Mouse (Mus musculus) kidney, postnatal 36 days (tissue): Measurements from ENCODE around the gene Pla2g4f.

ENCODE experiments used
- DNase-seq, 2 experiments: peaks; one replicate each; pipeline ENCODE4 v3.0.0; 2021 to 2022; ENCODE audit warnings: mixed read lengths in 2 of 2

Pla2g4f gene

GRCm38 (mm10) chr2:120313976-120314375, at the start of gene Pla2g4f:
TSS of gene Pla2g4f (minus strand) at chr2:120314165.
- DNase-seq: no peak

DNA sequence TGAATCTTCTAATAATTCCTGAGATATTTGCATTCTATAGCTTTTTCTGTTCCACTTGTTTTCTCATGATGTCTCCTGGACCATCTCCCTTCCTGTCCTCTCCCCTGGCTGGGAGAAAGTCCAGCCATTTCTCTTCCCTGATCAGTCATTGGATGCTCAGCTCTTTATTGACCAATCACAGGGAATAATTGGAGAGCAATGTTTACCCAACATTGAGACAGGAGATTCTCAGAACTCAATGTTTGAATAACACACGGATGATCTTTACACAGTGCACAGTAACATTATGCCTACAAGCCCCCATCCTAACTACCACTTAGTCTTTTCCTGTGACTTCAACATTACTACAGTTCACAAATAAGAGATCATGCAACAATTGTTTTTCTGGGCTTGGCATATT, 46.5 kb upstream of the Pla2g4f start:
- no peak for DNase-seq

DNA sequence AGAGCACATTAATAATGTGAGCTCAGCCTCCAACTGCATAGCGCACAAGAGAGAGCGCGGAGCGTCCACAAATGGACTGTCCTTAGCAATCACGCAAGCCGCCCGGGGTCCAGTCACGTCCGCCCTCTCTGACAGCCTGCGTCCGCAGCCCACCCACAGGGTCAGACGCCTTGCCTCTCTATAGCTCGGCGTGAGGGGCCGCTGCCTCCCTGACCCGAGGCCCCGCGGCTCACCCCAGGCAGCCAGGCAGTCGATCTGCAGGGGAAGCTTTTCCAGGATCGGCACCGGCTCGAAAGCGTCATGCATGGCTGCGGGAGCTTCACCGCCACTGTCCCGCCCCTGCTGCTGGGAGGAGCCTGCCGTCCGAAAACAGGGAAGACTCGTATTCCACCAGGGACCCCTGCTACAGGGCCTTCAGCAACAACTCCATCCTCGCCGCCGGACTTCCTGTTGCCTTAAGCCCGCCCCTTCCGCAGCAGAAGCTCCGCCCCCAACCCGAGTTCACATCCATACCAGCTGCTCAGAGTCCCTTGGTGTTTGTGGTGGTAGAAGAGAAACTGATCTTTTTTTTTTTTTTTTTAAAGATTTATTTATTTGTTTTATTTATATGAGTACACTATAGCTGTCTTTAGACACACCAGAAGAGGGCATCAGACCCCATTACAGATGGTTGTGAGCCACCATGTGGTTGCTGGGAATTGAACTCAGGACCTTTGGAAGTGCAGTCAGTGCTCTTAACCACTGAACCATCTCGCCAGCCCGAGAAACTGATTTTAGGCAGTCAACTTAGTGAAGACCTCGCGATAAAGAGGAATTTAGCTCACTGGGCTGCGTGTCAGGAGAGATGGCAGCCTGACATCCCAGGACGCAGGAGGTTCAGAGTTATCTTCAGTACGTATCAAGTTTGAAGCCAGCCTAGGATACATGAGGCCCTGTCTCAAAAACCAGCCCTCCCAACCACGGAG, 39.0 kb upstream of the Pla2g4f start, which contains the start of gene Vps39:
Gene Vps39 (minus strand): TSS at position 456 of the 965 bp plus-strand sequence.
- DNase-seq: peak; percentile 93 to 95

GRCm38 (mm10) chr2:120351321-120351720, 37.4 kb upstream of the Pla2g4f start:
- DNase-seq: no peak

DNA sequence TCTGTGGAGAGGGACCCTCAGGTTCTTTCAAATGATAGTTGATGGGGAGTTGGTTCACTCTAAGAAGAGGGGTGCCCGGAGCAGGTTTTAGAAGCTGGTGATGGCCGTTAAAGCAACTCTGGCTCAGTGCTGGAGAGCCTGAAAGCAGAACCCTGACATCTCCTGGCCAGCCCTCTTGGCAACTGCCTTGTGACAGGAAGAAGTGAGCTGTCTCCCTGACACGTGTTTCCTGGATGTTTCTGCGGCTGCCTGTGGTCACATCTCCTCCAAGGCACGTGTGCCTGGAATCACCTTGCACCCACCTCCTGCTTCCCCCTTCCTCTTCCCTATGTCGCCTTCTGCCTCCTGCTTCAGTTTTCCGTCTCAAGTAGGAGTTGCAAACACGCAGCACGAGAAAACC, 34.2 kb upstream of the Pla2g4f start:
- DNase-seq: peak; percentile 42 to 64

GRCm38 (mm10) chr2:120341741-120342140, 27.8 kb upstream of the Pla2g4f start:
- DNase-seq: no peak

DNA sequence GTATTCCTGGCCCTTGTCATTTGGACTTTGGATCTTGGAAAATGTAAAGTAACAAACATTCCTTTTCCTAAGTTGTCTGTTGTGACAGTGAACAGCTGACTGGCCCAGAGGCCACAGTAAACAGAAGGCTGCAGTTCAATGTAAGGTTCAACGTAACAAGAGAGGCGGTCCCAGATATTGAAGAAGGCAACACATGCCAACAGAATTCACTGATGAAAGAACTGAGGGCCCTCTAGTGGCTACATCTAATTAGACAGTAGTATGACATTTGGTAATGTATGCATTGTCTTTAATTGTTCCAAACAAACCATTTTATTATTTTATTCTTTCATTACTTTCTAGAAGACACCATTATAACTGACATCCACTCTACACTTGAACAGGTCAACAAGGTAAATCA, 23.9 kb upstream of the Pla2g4f start:
- DNase-seq: no peak

GRCm38 (mm10) chr2:120331575-120331974, 17.6 kb upstream of the Pla2g4f start:
- DNase-seq: no peak

DNA sequence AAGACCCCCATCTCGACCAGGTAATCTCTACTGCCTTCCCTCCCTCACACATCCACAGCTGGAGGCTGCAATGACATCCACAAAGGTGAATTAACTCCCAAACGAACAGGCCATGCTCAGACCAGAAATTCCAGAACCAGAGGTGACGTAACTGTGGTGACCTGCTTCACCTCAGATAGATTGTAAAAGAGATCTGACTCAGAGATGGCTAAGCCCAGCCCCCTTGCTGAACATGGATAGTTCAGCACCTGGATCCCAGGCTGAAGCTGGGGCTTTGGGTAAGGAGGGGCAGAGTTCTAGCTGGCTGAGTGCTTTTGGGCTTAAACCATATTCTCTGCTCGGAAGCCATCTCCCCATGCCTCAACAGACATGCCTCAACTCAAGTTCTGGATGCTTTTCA, 1.1 kb upstream of the Pla2g4f start:
- DNase-seq: no peak

DNA sequence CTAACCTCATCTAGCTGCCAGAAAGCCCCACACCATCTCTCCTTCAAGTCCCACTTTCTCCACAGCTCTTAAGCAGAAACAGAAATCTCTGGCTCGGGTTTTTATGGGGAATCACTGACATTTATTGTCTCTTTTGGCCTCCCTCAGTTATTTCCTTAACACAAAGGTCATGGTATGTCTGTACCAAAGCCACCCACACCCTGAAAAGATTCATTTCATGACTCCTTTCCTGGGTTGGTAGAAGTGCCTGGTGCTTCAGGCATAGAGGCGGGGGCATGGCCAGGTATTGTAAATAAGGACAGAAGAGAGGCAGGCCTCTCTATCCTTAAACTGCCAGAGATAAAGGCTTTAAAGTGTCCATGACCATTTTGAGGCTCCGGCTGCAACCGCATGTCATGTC, 522 bp upstream of the Pla2g4f start:
- DNase-seq: no peak

DNA sequence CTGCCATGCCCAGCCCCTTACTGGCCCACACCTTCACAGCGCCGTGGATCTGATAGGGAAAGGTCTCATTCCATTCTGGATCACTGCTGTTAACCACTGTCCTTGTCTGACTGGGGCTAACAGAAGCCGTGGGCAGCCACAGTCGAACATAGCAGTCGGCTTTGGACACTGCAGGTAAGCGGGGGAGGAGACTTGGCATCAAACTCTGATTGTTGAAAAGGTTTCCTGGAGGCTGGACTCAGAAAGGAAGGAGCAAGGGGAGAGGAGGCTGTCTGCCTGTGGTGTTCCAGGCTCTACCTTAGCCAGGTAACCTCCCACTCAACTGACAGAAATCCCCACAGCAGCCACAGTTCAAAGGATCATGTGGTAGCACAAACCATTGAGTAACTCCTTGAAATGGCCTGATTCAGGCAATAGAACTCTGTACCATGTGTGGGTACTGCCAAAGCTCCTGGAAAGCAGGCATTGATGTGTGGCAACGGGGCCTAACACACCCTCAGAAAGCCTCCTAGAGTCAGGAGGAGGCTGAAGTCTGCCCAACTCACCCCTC, 1.6 kb downstream of the Pla2g4f start:
- DNase-seq: peak in 1 of 2 experiments; percentile 5

- no peak for DNase-seq
Observed at GRCm38 (mm10) chr2:120304113-120304512, 9.9 kb downstream of the Pla2g4f start.

DNA sequence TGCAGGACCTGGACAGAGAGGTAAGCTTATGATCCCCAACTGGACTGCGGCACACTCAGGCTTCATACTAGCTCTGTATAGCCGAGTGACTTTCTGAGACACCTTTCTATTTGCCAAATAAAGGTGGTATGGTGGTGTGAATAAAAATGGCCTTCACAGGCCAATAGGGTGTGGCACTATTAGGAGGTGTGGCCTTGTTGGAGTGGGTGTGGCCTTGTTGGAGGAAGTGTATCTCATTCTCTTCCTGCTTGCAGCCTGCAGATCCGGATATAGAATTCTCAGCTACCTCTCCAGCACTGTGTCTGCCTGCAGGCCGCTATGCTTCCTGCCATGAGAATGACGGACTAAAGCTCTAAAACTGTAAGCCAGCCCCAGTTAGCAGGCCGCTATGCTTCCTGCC, 12.9 kb downstream of the Pla2g4f start:
- no peak for DNase-seq

DNA sequence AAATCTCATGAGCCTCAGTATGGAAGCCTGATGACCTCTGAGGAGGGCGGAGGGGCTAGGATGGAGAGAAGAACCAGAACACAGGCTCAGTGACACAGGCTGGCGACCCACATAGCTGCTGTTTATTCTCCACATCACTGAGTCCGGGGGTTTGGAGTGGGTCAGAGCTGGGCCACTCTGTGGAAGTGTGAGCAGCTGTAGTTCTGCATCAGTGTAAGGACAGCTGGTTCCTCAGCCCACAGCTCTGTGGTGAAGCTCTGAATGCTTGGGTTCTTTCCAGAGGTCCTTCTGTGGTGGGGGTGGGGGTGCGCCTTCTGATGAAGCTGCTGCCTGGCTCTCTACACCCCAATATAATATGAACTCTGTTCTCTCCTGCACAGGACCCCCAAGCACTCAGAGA, 14.1 kb downstream of the Pla2g4f start:
- DNase-seq: no peak

DNA sequence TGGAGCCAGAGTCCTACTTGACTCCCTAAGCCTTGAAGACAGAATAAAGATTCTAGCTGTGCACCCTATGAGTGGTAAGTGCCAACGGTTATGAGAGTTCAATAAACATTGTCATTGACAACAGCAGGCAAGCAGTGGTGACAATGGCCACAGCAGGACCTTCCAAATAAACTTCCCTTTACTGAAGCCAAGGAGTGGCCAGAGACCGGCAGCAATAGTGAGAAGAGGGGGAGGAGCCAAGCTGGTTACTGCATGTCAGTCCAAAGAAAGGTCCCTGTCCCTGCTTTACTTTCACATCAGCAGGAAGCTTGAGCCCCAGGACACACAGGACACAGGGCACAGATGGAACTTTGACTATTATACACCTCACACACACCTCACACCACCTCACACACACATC, 17.8 kb downstream of the Pla2g4f start:
- no peak for DNase-seq

- no peak for DNase-seq
Observed at GRCm38 (mm10) chr2:120291471-120292078, 22.4 kb downstream of the Pla2g4f start.

DNA sequence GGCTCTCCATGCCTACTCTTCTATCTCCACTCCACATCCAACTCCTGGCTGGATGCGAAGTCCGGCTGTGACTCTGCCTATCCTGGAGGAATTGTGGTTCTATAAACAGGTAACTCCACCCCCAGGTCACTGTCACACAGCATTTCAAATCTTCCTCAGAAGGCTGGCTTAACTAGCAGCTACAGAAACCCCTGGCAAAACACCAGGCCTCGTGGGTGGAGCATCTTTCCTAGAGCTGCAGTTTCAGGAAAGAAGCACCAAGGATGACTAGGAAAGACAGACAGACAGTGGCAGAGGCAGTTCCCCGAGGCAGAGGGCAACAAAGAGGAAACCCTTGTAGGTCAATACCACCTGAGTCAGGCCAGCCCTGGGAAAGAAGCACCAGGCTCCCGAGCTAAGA, 25.0 kb downstream of the Pla2g4f start, which contains the start of gene Pla2g4d:
Gene Pla2g4d (minus strand): TSS at position 203 of the 400 bp plus-strand sequence.
- DNase-seq: no peak

GRCm38 (mm10) chr2:120288401-120288800, 25.6 kb downstream of the Pla2g4f start:
- no peak for DNase-seq

DNA sequence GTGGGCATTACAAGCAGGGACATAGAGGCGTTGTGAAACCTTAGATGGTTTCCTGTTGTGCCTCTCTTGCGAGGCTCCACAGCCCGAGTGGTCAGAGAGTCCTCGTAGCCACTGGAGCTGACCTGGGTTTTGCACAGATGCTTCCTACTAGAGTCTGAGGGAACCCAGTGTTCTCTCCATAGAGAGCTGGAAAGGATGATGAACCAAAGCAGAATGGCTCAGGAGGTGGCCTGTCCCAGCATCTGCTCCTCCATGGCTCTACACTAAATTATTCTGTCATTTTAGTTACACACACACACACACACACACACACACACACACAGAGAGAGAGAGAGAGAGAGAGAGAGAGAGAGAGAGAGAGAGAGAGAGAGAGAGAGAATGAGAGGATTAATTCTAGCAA, 28.3 kb downstream of the Pla2g4f start:
- no peak for DNase-seq

- no peak for DNase-seq
Observed at GRCm38 (mm10) chr2:120284705-120285104, 29.3 kb downstream of the Pla2g4f start.

GRCm38 (mm10) chr2:120284094-120284493, 29.9 kb downstream of the Pla2g4f start:
- DNase-seq: no peak

DNA sequence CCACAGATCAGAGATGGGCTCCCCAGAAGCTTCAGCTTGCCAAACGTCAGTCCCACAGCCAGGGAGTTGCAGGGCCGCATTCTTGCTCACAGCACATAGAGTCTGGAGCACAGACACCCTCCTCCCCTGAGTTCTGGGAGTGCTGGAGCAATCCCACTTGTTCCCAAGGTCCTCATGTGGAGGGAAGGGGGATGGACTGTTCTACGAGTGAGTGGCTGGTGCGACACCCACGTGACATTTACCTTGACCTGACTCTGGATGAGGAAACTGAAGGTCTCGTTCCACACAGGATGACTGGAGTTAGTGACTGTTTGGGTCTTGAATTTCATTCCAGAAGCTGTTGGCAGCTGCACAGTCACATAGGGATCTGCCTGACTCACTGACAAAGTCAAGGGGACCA, 30.4 kb downstream of the Pla2g4f start:
- no peak for DNase-seq

DNA sequence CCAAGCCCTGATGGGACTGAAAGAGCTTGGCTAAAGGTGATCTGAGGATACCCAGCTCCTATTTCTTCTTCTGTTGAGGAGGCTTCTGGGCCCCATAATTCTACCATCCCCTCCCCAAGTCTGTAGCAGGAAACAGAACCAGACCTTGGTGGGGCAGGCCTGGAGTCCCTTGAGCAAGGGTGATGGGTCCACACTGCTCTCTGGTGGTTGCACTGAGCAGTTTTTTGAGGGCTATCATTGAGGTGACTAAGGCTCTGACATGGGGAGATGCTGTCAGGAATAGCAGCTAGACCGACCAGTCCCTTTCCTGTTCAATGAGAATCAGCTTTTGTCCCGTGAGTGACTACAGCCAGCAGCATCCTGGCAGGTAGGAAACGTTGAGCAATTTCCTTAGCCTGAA, 32.7 kb downstream of the Pla2g4f start:
- no peak for DNase-seq

- peak; percentile 27 to 78 for DNase-seq
Observed at GRCm38 (mm10) chr2:120279961-120280360, 34.0 kb downstream of the Pla2g4f start.
